Mouse (Mus musculus): Measurements from ENCODE around the gene Tnfrsf9. TPM values are rescaled to one million over a fixed set of nuclear protein-coding genes. Genes with fewer than 3 reads are reported as not detected.

Tnfrsf9 gene
- polyA plus RNA-seq, 1 experiment from 2014 or later: 1.5 TPM

DNA sequence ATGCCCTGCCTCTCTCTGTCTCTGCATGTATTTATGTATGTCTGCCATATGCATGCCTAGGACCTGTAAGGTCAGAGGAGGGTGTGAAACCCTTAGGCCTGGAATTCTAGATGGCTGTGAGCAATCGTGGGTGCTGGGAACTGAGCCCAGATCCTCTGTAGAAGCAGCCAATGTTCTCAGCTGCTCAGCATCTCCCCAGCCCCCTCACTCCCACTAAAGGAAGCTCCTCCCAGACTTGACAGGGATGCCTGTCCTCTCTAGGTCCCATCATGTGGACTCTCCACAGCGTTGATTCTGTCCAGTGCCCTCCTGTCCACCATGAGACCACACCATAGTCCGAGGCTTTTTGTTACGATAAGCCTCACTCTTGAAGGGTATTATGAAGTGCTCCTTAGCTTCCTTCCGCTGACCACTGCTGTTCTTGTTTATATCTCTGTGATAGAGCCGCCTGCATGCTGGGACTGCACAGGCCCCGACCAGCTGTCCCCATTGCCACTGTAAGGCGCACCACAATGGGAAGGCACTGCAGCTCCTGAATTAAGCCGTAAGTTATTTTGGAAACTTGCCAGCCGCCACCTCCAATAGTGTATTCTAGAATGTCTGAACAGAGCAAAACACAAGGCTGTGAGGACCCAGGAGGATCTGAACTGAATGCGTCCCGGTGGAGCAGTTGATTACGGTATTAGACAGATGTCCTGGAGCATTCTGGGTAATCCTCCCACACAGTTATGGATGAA lies 42.2 kb downstream of the Tnfrsf9 start:
- no peaks in the 10 kb centered on the region for H3K27me3 ChIP-seq (replicated peaks)
- no peak overlapping the region for H3K4me2 ChIP-seq (replicated peaks)
- H3K4me3 ChIP-seq (replicated peaks): no peak overlapping the region
- no peaks in the 10 kb centered on the region for H3K9me3 ChIP-seq
- WGBS: 51% methylated on average over 13 of the region's 13 CpGs
- no peaks in the 10 kb centered on the region for H3K4me1 ChIP-seq (replicated peaks)
- no peak overlapping the region for H3K27ac ChIP-seq
- no peak for ATAC-seq
- H3K36me3 ChIP-seq: no peaks in the 10 kb centered on the region
- no peak overlapping the region for H3K9ac ChIP-seq

DNA sequence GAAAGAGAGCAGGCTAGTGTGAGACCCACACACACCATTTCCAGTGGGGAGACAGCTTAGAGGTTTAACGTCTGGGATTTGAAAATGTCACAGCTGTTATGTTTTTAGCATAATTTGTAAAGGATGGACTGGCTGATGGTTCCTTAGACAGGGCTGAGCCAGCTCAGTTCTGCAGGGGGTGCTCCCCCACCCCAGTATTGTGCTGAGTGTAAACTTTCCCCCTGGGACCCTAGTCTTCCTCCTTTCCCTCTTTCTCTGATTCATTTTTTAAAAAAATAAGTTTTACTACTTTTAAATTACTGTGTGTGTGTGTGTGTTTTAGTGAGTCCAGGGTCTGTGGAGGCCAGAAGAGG lies 42.7 kb downstream of the Tnfrsf9 start:
- WGBS: 23% methylated on average over 1 of the region's 1 CpGs
- H3K4me1 ChIP-seq (replicated peaks): no peaks in the 10 kb centered on the region
- H3K4me2 ChIP-seq (replicated peaks): no peak overlapping the region
- ATAC-seq: no peak
- no peaks in the 10 kb centered on the region for H3K27me3 ChIP-seq (replicated peaks)
- H3K36me3 ChIP-seq: no peaks in the 10 kb centered on the region
- no peaks in the 10 kb centered on the region for H3K9me3 ChIP-seq
- no peak overlapping the region for H3K9ac ChIP-seq
- H3K4me3 ChIP-seq (replicated peaks): no peak overlapping the region
- H3K27ac ChIP-seq: no peak overlapping the region

DNA sequence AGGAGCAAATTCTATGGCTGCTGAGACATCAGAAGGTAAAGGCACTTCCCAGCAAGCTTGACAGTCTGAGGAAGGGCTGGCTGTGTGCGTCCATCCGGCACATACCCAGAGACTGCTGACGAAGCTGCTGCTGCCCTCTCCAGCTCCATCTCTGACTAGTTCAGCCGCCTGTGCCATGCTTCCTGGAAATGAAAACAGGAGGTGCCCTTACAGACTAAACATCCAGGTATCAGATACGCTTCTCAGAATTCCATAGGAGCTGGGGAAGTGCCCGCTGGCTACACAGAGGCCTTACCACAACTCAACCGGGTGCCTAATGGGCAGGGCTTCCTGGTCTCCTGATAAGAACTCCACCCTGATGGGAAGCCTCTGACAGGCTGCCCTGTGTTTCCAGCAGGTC lies 44.2 kb downstream of the Tnfrsf9 start:
- Histone ChIP-seq H3K9me3 (no peaks in the 10 kb centered on the region), H3K27me3 (replicated peaks) (no peaks in the 10 kb centered on the region), H3K4me2 (replicated peaks) (no peak overlapping the region), H3K4me1 (replicated peaks) (no peaks in the 10 kb centered on the region), H3K36me3 (no peaks in the 10 kb centered on the region), H3K4me3 (replicated peaks) (no peak overlapping the region), H3K27ac (no peak overlapping the region), H3K9ac (no peak overlapping the region)
- no peak for ATAC-seq
- 79% methylated on average over 7 of the region's 7 CpGs for WGBS

GRCm38 (mm10) chr4:150962231-150962630 lies 47.9 kb downstream of the Tnfrsf9 start:
- Histone ChIP-seq H3K36me3 (no peaks in the 10 kb centered on the region), H3K9ac (no peak overlapping the region), H3K4me1 (replicated peaks) (0 out of 2 replicates have a peak, but pooled peaks cover 4% of the 10 kb centered on the region), H3K27ac (no peak overlapping the region), H3K27me3 (replicated peaks) (no peaks in the 10 kb centered on the region), H3K9me3 (no peaks in the 10 kb centered on the region), H3K4me2 (replicated peaks) (no peak overlapping the region), H3K4me3 (replicated peaks) (no peak overlapping the region)
- no peak for ATAC-seq
- 45% methylated on average over 6 of the region's 6 CpGs for WGBS

DNA sequence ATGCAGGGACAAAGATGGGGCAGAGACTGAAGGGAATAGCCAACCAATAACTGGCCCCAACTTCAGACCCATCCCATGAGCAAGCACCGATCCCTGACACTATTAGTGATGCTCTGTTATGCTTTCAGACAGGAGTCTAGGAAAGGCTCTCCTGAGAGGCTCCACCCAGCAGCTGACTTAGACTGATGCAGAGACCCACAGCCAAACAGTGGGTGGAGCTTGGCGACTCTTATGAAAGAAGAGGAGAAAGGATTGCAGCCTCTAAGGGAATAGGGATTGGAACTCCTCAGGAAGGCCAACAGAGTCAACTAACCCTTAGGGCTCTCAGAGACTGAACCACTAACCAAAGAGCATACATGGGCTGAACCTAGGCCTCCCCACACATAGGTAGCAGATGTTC lies 49.3 kb downstream of the Tnfrsf9 start:
- Histone ChIP-seq H3K9me3 (no peaks in the 10 kb centered on the region), H3K27me3 (replicated peaks) (no peaks in the 10 kb centered on the region), H3K36me3 (no peaks in the 10 kb centered on the region), H3K27ac (no peak overlapping the region), H3K9ac (no peak overlapping the region), H3K4me2 (replicated peaks) (no peak overlapping the region), H3K4me1 (replicated peaks) (0 out of 2 replicates have a peak, but pooled peaks cover 4% of the 10 kb centered on the region), H3K4me3 (replicated peaks) (no peak overlapping the region)
- WGBS: 58% methylated on average over 2 of the region's 2 CpGs
- no peak for ATAC-seq

GRCm38 (mm10) chr4:150964635-150965554 lies 50.5 kb downstream of the Tnfrsf9 start:
- peak; percentile 78 for ATAC-seq
- Histone ChIP-seq H3K4me3 (replicated peaks) (peak overlapping the region; percentile 15), H3K9me3 (no peaks in the 10 kb centered on the region), H3K4me2 (replicated peaks) (peak overlapping the region; percentile 50), H3K9ac (no peak overlapping the region), H3K36me3 (no peaks in the 10 kb centered on the region), H3K4me1 (replicated peaks) (0 out of 2 replicates have a peak, but pooled peaks cover 4% of the 10 kb centered on the region), H3K27me3 (replicated peaks) (no peaks in the 10 kb centered on the region), H3K27ac (no peak overlapping the region)
- WGBS: 13% methylated on average over 25 of the region's 25 CpGs

DNA sequence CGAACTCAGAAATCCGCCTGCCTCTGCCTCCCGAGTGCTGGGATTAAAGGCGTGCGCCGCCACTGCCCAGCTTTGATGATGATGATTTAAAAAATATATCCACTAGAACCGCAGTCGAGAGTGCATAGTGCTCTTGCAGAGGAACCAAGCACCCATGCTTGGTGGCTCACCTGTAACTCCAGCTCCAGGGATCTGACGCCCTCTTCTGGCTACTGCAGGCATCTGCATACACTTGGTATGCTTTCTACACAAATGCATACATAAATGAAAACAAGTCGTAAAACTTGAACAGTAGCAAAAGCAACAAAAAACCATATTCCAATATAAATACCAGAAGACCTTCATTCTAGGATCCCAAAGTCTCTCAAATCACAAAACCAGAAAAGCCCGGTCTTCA lies 51.2 kb downstream of the Tnfrsf9 start:
- no peaks in the 10 kb centered on the region for H3K9me3 ChIP-seq
- H3K36me3 ChIP-seq: no peaks in the 10 kb centered on the region
- no peak overlapping the region for H3K4me3 ChIP-seq (replicated peaks)
- 0 out of 2 replicates have a peak, but pooled peaks cover 4% of the 10 kb centered on the region for H3K4me1 ChIP-seq (replicated peaks)
- no peak overlapping the region for H3K9ac ChIP-seq
- no peaks in the 10 kb centered on the region for H3K27me3 ChIP-seq (replicated peaks)
- H3K27ac ChIP-seq: no peak overlapping the region
- H3K4me2 ChIP-seq (replicated peaks): no peak overlapping the region
- ATAC-seq: no peak
- WGBS: 66% methylated on average over 11 of the region's 11 CpGs

DNA sequence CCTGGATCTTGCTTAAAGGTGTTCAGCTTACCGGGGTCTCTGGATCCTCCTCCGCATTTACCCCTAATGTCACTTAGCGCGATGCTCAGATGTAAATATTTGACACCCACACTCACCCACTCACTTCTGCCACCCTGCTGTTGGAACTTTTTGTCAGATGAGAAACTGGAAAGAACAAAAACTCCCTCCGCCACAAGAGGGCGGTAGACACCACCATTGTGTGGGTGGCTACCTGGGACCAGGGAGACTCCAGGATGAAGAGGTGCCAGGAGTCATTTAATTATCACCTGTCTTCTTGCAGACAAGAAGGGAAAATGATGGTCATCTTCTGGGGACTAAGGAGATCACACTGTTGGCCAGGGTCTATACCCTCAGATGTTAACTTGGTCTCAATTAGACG lies 52.2 kb downstream of the Tnfrsf9 start:
- 0 out of 2 replicates have a peak, but pooled peaks cover 4% of the 10 kb centered on the region for H3K4me1 ChIP-seq (replicated peaks)
- H3K4me2 ChIP-seq (replicated peaks): no peak overlapping the region
- H3K36me3 ChIP-seq: no peaks in the 10 kb centered on the region
- H3K9ac ChIP-seq: no peak overlapping the region
- H3K9me3 ChIP-seq: no peaks in the 10 kb centered on the region
- no peak overlapping the region for H3K4me3 ChIP-seq (replicated peaks)
- H3K27me3 ChIP-seq (replicated peaks): no peaks in the 10 kb centered on the region
- 15% methylated on average over 7 of the region's 7 CpGs for WGBS
- ATAC-seq: no peak
- H3K27ac ChIP-seq: no peak overlapping the region

GRCm38 (mm10) chr4:150968956-150969355 lies 54.6 kb downstream of the Tnfrsf9 start:
- Histone ChIP-seq H3K27ac (no peak overlapping the region), H3K4me3 (replicated peaks) (no peak overlapping the region), H3K27me3 (replicated peaks) (no peaks in the 10 kb centered on the region), H3K4me1 (replicated peaks) (0 out of 2 replicates have a peak, but pooled peaks cover 4% of the 10 kb centered on the region), H3K9me3 (no peaks in the 10 kb centered on the region), H3K36me3 (no peaks in the 10 kb centered on the region), H3K4me2 (replicated peaks) (no peak overlapping the region), H3K9ac (no peak overlapping the region)
- no peak for ATAC-seq
- 82% methylated on average over 8 of the region's 8 CpGs for WGBS

- H3K9me3 ChIP-seq: no peaks in the 10 kb centered on the region
- H3K9ac ChIP-seq: no peak overlapping the region
- 82% methylated on average over 8 of the region's 8 CpGs for WGBS
- no peak overlapping the region for H3K4me2 ChIP-seq (replicated peaks)
- no peaks in the 10 kb centered on the region for H3K4me1 ChIP-seq (replicated peaks)
- no peaks in the 10 kb centered on the region for H3K36me3 ChIP-seq
- H3K4me3 ChIP-seq (replicated peaks): no peak overlapping the region
- H3K27ac ChIP-seq: no peak overlapping the region
- H3K27me3 ChIP-seq (replicated peaks): no peaks in the 10 kb centered on the region
- ATAC-seq: no peak
Measured at GRCm38 (mm10) chr4:150973264-150973663, 58.9 kb downstream of the Tnfrsf9 start.

DNA sequence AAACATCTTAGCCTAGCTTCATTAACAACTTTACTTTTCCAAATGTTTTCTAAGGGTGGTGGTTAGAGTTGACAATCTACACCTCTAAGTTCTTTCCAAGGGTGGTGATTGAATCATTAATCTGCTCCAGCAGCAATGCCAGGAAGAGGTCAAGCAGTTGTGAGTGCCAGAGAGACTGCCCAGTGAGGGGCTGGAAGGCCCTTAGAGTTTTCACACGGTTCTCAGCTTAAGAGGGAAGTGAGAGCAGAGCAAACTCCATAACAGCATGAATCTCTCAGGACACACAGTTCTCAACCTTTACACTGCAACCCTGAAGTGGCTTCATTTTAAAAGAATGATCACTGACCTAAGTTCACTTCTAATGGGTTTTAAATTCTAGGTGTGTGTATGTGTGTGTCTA lies 60.8 kb downstream of the Tnfrsf9 start:
- H3K4me1 ChIP-seq (replicated peaks): no peaks in the 10 kb centered on the region
- no peak overlapping the region for H3K9ac ChIP-seq
- no peaks in the 10 kb centered on the region for H3K36me3 ChIP-seq
- no peak overlapping the region for H3K4me3 ChIP-seq (replicated peaks)
- 20% methylated on average over 1 of the region's 1 CpGs for WGBS
- no peaks in the 10 kb centered on the region for H3K27me3 ChIP-seq (replicated peaks)
- no peak for ATAC-seq
- no peaks in the 10 kb centered on the region for H3K9me3 ChIP-seq
- H3K4me2 ChIP-seq (replicated peaks): no peak overlapping the region
- H3K27ac ChIP-seq: no peak overlapping the region

DNA sequence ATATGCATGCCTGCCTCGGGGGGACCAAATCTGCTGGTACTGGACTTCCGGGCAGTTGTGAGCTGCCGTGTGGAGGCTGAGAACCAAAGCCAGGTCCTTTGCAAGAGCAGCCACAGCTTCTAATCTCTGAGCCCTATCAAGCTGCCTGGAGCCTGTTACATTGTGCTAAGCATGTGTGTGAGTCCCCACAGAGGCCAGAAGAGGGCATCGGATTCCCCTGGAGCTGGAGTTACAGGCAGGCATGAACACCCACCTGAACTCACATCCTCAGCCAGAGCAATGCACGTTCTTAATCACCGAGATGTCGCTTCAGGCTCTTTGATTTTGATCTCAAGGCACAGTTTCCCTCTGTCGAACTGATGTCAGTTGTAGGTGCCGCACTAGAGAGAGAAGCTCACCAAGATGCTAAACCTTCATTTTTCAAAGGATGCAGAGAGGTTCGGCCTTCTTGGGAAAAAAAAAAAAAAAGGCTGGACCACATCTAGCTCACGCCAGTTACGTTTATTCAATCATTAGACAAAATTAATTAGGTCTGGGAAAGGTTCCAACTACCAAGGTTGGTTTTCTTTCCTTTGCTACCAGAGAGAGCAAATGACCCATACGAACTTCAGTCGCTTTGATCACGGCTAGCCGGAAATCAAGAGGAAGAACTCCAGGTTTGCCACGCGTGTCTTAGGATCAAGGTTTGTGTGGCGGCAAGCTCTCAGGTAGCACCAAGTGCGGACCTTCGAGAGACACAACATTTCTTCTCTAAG lies 64.0 kb downstream of the Tnfrsf9 start:
- no peaks in the 10 kb centered on the region for H3K36me3 ChIP-seq
- H3K4me2 ChIP-seq (replicated peaks): no peak overlapping the region
- no peak overlapping the region for H3K9ac ChIP-seq
- no peaks in the 10 kb centered on the region for H3K9me3 ChIP-seq
- H3K27ac ChIP-seq: no peak overlapping the region
- H3K4me1 ChIP-seq (replicated peaks): no peaks in the 10 kb centered on the region
- WGBS: 88% methylated on average over 21 of the region's 21 CpGs
- no peak overlapping the region for H3K4me3 ChIP-seq (replicated peaks)
- ATAC-seq: no peak
- no peaks in the 10 kb centered on the region for H3K27me3 ChIP-seq (replicated peaks)

All from intestine, embryonic 15.5 days (tissue).